Mouse (Mus musculus): Measurements from ENCODE around the gene Nudt21. TPM values are rescaled to one million over a fixed set of nuclear protein-coding genes. Genes with fewer than 3 reads are reported as not detected.

Nudt21 gene
- total RNA-seq, 2 experiments from 2014 or later, result 23.7 to 43.6 TPM

- ATAC-seq (replicated peaks; ENCODE audit: low FRiP score, poor library complexity, severe bottlenecking), result no peak
These were observed 27.5 kb downstream of the Nudt21 start for GRCm38 (mm10) chr8:94009243-94009845.

DNA sequence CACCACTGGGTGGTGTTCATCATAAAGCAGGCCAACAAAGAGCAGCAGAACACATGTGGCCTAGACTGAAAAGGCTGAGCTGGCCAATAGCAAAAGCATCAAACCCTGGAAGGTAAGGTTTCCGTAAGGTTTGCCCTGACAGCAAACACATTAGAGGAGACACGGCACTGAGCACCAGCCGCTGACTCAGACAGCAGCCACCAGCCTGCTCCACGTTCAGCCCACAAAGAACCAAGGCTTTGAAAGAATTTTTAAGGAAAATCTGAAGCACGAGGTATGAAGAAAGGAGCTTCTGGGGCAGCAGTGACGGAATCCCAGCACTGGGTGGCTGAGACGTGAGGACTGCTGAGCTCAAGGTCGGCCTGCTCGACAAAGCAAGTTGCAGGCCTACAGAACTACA is 32.7 kb downstream of the Nudt21 start:
- ATAC-seq (replicated peaks; ENCODE audit: low FRiP score, poor library complexity, severe bottlenecking), result no peak

- no peak for ATAC-seq (replicated peaks; ENCODE audit: low FRiP score, poor library complexity, severe bottlenecking)
These were observed 37.9 kb downstream of the Nudt21 start for GRCm38 (mm10) chr8:93998961-93999360.

DNA sequence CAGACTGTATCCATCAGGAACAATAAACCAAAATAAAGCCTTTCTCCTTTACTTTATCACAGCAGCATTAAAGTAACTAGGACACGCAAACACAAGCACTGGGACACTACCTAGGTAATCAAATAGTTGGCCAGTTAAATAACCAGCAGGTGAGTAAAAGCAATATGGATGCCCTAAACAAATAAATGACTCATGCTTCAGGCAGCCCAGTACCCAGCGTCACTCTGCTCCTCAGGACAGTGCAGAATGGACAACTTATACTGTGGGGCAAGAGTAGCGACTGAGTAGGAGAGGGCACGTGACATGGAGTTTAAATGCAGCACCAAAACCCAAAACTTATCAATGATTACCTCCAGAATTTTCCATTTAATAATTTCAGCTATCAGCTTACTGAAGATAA is 47.1 kb downstream of the Nudt21 start:
- ATAC-seq (replicated peaks; ENCODE audit: low FRiP score, poor library complexity, severe bottlenecking), result no peak

- no peak for ATAC-seq (replicated peaks; ENCODE audit: low FRiP score, poor library complexity, severe bottlenecking)
These were observed 52.1 kb downstream of the Nudt21 start for GRCm38 (mm10) chr8:93984731-93985130.

DNA sequence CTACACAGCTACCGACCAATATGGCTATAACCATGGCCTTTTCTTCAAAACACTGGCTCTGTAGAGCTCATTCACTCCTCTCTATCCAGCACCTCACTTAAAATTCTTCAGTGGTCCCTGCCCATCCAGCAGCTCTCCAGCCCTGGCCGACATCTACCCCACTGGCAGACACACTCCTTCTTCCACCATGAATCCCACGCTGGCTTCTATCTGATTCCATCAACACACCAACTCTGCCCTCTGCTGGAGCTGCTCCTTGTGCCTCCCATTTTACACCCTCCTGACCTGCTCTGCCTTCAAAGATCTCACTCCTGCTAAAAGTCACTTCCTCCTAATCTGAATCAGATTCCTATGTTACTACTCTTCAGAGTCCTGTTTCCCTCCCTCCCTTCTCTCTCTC is 53.0 kb downstream of the Nudt21 start:
- no peak for ATAC-seq (replicated peaks; ENCODE audit: low FRiP score, poor library complexity, severe bottlenecking)

- ATAC-seq (replicated peaks; ENCODE audit: low FRiP score, poor library complexity, severe bottlenecking), result no peak
These were observed 55.1 kb downstream of the Nudt21 start for GRCm38 (mm10) chr8:93981679-93982215.

DNA sequence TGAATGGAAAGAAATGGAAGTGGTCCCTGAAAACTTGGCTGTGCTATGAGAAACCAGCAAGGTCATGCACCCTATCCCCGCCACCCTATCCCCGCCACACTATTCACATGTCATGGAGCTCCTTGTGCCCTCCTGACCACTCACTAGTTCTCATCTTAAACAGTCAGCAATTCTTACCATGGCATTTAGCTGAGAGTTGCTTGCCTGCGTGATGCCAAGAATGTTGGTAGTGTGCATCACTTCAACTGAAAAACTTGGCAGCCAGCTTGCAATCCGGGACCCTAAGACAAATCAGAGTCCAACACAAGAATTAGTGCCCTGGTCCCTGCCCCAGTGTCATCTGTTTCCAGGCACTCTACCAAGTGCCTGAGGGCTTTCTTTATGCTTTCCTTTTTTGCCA is 56.7 kb downstream of the Nudt21 start:
- no peak for ATAC-seq (replicated peaks; ENCODE audit: low FRiP score, poor library complexity, severe bottlenecking)

DNA sequence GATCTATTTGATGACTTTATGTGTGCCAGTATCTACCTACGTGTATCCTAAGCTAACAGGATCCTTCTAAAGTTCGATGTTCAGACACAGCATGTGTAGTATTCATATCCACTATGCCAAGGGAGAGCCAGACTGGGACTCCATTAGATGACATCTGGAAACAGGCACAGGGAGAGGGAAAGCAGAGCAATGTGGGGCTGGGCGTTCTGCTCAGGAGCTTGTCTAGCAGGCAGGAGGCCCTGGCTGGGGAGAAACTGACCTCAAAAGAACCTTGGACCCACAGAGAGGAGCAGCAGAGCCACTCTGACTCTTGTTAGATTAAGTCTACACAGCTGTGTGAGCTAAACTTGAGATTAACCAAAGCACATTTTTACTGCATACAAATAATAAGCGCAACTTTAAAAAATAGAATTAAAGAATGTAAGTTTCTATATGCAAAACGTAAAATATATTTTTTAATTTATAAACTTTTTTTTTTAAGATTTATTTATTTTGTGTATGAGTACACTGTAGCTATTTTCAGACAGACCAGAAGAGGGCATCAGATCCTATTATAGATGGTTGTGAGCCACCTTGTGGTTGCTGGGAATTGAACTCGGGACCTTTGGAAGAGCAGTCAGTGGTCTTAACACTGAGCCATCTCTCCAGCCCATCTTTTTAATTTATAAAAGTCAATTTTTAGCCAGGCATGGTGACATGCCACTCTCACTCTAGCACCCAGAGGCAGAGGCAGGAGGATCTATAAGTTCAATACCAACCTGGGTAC is 60.2 kb downstream of the Nudt21 start:
- no peak for ATAC-seq (replicated peaks; ENCODE audit: low FRiP score, poor library complexity, severe bottlenecking)

DNA sequence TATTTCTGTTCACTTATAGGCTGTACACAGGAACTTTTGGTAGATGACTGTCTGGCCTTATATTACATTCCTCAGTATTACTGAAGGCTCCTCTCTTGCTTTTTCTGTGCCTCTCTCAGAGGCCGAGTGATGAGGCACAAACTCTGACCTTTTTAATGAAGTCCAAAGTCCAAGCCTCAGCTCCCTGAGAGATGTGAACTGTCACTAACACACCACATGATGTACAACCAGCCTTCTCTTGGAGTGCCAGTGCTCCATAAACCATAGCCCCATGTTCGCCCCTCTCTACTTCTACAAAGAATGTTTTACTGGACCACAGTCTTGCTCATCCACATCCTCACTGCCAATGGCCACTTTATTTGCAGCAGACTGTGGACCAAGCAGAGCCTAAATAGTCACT is 61.5 kb downstream of the Nudt21 start:
- ATAC-seq (replicated peaks; ENCODE audit: low FRiP score, poor library complexity, severe bottlenecking), result no peak

GRCm38 (mm10) chr8:93974602-93975186 is 62.1 kb downstream of the Nudt21 start:
- no peak for ATAC-seq (replicated peaks; ENCODE audit: low FRiP score, poor library complexity, severe bottlenecking)

DNA sequence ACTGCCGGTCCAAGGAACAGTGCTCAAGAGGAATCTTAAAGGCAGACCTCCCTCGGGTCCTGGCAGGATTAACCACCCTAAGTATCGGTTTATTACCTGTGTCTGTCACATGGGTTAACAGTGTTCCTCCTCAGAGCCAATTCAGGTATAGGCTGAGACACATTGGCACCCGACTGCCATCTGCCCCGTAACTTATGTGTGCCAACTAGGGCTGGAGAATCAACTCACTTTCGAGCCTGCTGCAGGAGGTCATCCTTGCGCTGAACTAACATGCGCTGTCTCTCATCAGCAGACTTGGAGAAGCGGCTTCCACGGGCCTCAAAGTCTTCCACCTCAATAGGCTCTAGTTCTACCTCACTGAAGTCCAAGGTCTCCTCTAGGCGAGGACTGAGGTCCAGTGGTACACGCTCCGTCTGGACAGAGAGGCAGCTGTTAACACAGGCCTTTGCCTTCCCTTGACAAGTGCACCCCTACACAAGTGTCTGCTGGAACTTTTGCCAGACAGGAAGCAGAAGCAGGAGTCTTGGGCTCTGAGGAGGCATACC is 62.9 kb downstream of the Nudt21 start:
- ATAC-seq (replicated peaks; ENCODE audit: low FRiP score, poor library complexity, severe bottlenecking), result no peak

DNA sequence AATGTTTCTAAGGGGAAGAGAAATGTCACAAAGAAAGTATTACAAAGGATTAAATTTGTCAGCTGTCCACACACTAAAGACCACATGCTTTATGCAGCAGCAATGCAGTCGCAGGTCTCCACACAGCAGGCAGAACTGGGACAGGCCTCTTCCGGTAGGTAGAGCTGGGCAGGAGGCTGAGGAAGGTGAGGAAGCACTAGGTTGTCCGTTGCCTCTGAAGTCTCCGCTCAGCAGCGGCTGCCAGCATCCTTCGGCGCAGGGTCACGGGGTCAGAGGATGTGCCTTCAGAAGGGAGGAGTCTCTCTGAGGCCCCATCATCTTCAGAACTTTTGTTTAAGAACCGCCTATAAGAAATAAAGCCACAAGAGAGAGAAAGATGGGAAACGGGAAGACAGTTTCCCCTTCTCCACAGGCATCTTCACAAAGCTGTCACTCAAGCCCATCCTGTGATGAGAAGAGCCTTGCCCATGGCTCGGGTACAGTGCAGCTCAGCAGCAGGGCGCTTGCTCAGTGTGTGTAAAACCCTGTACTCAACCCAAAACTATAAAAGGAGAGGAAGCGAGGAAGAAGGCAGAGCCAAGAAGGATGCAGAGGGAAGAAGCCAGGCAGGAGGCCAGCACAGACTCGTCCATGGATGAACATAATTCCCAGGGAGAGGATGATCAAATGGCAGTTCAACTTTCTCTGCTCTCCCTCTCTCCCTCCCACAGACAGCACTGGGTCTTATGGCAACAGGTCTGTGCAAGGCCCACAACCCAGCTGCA is 63.7 kb downstream of the Nudt21 start:
- no peak for ATAC-seq (replicated peaks; ENCODE audit: low FRiP score, poor library complexity, severe bottlenecking)

- ATAC-seq (replicated peaks; ENCODE audit: low FRiP score, poor library complexity, severe bottlenecking), result no peak
These were observed 64.6 kb downstream of the Nudt21 start for GRCm38 (mm10) chr8:93972211-93972610.

- no peak for ATAC-seq (replicated peaks; ENCODE audit: low FRiP score, poor library complexity, severe bottlenecking)
These were observed 65.4 kb downstream of the Nudt21 start for GRCm38 (mm10) chr8:93971451-93971850.

GRCm38 (mm10) chr8:93969626-93970340 is 67.0 kb downstream of the Nudt21 start:
- no peak for ATAC-seq (replicated peaks; ENCODE audit: low FRiP score, poor library complexity, severe bottlenecking)

DNA sequence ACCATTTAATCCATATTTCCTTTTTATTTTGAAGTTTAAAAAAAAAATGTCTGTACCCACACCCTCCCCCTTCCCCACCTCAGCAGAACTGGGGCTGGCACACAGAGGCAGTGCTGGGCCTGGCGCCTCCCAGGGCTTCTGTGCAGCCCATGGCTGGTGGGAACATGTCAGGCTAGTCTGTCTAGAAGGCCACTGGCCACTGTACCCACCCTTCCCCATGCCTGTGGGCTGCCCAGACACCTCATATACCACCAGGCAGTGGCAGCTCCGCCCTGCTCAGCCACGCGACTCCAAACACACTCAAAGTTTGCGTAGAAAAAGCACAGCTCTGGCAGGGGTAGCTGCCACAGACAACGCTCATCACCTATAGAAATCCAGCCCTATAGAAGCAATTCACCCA is 68.5 kb downstream of the Nudt21 start:
- no peak for ATAC-seq (replicated peaks; ENCODE audit: low FRiP score, poor library complexity, severe bottlenecking)
